Mouse (Mus musculus) granulocyte monocyte progenitor cell, adult 5-6 weeks (primary cell): Measurements from ENCODE around the gene 2310033P09Rik. TPM values are rescaled to one million over a fixed set of nuclear protein-coding genes. Genes with fewer than 3 reads are reported as not detected.

Experiments
- ATAC-seq: replicated peaks from 2 replicates; pipeline ENCODE4 v1.8.0; 2016; ENCODE audit warnings: mild to moderate bottlenecking, moderate TSS enrichment, inconsistent platforms; ENCODE audit not compliant: poor library complexity, severe bottlenecking
- total RNA-seq, 2 experiments: library from RNA; stranded (forward) in 1 of 2; stranded (reverse) in 1 of 2; fragments of 200-712, 200-1000 nt in 1 of 2; fragments of >200 nt in 1 of 2; fragmentation: Nextera tagmentation in 1 of 2; gene quantifications; 2 replicates each; pipeline ENCODE4 v1.2.3; 2014 to 2017

The 2310033P09Rik gene
- total RNA-seq, 2 experiments from 2014 or later: 11.4 to 21.2 TPM

DNA sequence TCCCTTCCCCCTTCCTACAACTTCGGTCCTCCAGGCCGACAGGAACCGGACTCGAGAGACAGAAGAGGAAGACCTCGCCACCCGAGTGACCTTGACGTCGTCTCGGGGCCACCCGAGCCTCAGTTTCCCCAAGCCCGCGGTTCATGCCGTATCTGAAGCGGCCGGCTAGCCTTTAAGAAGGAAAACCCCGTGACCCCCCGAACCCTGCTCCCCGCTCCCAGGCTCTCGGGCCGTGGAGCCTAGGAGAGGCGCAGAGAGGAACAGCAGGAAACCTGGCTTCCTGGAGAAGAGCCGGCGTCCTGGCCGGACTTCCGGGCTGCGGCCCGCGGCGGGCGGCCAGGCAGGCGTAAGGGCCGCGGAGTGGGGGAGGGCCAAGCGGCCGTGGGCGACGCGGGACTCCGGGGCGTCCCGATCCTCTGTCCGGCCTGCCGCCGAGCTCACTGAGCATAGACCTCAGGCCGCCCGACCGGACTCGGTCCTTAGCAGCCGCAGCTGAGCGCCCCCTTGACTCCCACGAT lies 19.5 kb downstream of the 2310033P09Rik start:
- peak; percentile 21 for ATAC-seq

DNA sequence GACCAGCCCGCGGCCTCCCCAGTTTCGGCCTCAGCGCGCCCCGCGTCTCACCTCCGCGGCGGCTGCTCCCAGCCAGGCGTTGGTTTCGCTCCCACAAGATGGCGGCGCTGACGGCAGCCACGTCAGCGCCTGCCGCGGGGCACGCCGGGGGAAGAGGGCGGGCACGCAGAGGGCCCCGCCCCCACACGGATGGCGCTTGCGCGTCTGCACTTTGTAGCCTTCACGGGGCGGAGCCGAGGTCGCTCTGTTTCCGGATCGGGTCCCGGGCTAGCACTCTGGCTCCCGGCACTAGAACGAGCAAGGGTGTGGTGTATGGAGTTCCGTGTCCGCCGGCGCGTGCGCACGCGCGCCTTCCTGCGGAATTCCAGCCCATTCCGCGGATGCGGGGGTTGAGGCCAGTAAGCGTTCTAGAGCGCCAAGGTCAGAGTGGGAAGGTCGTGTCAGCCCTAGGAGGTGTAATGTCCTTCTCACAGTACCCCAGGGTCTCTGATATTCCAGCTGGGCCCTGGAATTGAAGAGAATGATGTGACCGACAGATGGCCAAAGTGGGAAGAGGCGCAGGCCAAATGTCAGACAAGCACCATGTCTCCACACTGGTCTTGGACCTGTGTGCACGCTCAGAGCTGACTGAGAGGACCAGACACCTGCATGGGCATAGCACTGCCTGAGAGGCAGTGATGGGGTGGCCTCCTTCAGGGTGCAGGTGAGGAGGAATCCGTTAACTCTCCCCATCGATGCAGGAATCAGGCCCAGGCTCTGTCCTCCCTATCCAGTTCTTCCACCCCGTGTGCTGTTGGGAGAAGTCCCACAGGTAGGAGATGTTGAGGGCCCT lies 20.2 kb downstream of the 2310033P09Rik start, which contains the start of gene Arf1:
Gene Arf1 (minus strand): TSS at position 149 of the 832 bp plus-strand sequence.
- peak; percentile 80 for ATAC-seq

DNA sequence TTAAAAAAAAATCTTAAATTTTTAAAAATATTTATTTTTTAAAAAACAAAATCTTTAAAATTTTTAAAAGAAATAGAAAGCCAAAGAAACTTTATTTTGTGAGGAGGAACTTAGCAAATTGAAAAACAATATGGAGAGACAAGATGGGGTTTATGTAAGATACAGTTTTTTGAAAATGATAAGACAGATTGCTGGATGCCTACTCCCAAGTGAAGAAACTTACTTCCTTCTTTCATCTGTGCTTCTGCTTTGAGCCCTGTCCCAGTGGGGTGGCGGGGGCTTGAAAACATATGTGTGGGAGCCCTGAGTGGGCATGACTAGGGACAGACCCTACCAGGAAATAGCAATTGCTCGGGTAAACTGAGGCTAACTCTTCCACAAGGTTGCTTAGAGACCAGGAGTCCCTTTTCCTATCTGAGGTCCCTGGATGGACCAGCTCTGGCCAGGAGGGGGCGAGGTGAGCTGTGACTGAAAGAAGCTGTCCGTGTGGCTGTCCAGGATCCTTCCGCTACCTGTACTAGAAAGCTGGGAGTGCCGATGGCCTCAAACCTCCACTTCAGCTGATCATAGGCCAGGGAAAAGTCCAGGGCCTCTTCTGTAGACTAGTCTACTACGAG lies 22.1 kb downstream of the 2310033P09Rik start:
- ATAC-seq: peak; percentile 9; the same call in 1 of the 2 replicates

DNA sequence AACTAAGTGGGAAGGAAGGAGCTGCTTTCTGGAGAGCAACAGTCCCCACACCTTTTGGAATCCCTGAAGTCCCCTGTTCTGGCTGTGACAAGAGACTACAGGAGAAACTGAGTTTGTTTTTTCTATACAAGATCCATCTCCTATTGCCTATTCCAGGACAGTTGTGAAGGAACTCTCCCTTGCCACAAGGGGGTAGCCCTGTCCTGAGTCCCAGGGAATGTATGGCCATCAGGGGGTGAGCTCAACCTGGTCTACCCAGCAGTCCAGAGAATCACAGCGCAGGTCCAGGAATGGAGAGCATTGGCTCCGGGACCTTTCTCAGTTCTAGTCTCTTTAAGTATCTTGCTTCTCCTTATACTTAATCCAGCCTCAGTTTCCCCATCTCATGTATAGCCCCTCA lies 24.7 kb downstream of the 2310033P09Rik start:
- ATAC-seq: no peak

DNA sequence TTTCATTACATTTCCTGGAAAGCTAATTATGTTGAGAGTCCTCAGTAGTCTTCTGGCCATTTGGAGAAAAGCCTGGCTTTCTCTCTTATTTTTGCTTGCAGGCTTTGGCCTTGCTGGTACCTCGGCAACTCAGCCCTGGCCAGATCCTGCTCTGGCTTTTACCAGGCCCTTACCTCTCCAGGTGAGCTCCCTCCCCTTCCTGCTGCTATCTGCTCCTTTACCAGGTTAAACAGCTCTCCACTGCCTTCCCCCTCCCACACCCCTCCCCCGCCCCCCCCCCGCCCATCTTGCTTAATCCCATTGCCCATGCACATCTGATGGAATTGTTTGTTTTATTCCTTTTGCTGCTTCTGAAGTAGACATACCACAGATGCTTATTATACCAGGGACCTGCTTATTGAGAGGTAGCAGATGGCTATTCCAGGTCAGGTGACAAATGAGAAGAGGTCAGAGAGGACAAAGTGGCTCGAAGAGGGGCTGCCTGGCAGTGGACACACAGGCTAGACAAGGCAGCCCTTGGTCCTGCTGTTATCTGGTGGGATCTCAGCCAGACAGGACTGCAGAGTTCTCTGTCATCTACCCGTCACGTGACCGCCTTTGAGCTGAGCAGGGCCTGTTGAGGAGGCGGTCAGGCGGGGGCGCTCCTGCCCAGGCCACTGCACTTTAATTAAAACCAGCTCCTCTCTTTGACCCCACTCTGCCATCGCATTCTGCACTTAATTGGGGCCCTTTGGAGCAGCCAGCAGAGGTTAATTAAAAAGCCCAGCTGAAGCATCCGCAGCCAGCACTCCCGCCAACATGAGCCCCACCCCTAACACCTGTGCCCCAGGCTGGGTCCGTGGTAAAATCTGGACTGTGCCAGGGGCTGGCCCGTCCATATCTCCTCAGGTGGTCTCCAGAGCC lies 30.7 kb downstream of the 2310033P09Rik start:
- ATAC-seq: peak; percentile 80

DNA sequence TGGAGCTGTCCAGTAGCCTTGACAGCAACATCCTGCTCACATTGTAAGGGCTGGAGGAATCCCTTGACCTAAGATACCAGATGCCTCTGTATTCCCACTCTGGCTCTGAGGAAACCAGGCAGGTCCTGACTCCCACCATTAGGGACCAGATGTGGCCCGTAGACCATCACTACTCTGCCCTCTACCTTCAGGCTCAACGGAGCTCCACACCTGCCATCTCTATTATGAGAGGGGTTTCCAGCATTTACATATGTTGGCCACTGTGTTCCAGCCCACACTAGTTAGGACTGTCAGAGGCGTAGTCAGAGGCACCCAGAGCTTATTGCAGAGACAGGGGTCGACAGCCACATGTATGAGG lies 31.3 kb downstream of the 2310033P09Rik start:
- no peak for ATAC-seq

DNA sequence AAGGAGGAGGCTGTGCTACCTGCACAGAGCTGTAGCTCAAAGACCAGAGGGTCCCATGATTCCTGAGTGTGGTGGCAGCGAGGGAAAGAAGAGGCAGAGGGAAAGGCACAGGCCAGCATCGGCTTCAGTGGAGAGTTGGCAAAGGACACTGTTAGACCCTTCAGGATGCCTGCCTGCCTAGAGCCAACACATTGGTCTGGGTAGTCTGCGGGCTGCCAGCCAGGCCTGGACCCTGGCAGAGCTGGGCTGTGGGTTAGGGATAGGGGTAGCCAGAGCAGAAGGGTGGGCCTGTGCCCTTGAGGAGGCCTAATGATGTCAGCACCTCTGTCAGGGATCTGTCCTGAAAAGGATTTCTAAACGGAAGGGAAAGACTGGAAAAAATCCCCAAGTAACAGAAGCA lies 31.7 kb downstream of the 2310033P09Rik start:
- ATAC-seq: no peak

DNA sequence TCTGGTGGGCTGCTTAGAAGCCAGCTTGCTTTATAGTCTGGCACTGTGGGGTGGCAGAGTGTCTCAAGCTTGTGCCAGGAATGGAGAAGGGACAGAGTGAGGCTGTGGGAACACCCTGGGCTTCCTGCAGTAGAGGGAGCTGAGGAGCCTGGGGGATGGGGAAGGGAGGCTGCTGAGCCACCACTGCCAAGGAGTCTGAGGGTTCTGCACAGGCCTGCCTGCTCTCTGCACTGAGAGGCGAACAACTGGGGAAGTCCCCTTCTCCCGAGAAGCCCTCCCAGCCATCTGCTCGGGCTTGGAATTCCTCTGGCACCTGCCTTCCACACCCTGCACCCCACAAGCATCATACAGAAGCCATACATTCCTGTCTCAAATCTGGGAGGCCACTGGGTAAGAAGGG lies 33.7 kb downstream of the 2310033P09Rik start:
- no peak for ATAC-seq

DNA sequence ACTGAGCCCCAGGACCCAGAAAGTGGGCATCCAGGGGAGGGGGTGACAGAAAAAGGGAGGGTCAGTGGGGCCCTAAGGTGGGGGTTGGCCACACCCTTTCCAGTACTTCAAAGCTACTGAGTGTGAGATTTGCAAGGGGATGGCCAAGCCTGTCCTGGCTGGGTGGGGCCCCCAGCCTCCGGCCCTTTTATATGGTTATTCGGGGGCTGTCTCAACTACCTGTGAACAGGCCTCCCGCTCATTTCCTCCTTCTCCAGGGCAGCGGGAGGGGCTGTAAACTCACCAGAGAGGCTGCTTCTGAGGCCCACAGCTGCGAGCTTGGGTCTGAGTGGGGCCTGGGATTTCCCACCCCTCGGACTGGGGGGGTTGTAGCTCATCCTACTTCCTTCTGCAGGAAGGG lies 35.7 kb downstream of the 2310033P09Rik start:
- no peak for ATAC-seq

DNA sequence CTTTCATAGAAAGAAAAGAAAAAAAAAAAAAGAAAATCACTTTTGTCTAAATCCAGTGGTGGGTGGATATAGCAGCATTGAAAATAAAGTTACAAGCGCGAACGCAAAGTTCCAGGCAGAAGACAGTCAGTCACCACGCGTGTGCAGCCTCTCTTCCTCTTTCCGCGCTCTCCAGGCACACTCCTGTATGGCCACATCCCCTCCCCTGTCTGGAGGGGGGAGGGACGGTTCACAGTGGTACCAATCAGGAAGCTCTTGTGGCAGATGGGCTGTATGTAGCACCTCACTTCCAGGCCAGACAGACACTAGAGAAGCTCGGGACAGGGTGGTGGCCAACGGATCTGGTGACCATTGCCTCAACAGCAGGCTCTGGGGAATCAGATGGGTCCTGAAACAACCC lies 40.0 kb downstream of the 2310033P09Rik start:
- peak; percentile 98 for ATAC-seq

DNA sequence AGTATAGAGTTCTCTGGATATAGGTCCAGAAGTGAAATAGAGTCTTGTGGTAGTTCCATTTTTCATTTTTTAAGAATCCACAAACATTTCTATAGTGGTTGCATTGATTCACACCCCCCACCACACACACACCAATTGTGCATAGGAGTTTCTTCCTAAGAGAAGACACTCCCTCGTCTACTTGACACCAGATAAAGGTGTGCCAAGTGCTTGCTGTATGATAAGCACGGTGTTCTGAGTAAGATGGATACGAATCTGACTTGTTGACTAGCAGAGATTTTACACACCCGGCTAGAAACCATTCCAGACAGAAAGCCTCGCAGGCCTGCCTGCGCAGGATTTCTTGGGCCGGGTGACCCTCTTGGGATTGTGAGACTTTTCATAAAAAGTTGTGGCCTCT lies 51.5 kb downstream of the 2310033P09Rik start:
- ATAC-seq: no peak

Other genes starting within 250 kb of the 2310033P09Rik start
- gene Trim11, start 230.2 kb upstream of the 2310033P09Rik start, total RNA-seq (2014; fragmentation: Nextera tagmentation): 29.0 and 32.3 TPM in 2 replicates
- 29.1 and 30.5 TPM in 2 replicates for gene Trim11, start 230.2 kb upstream of the 2310033P09Rik start, total RNA-seq (2017)
- gene Obscn, start 71.9 kb upstream of the 2310033P09Rik start, total RNA-seq (2014; fragmentation: Nextera tagmentation): not detected in 2 replicates
- not detected in 2 replicates for gene Obscn, start 71.9 kb upstream of the 2310033P09Rik start, total RNA-seq (2017)
- gene Iba57, start 44.6 kb upstream of the 2310033P09Rik start, total RNA-seq (2014; fragmentation: Nextera tagmentation): 0.84 and 2.8 TPM in 2 replicates
- 3.9 and 6.0 TPM in 2 replicates for gene Iba57, start 44.6 kb upstream of the 2310033P09Rik start, total RNA-seq (2017)
- gene Gjc2, start 25.1 kb upstream of the 2310033P09Rik start, total RNA-seq (2014; fragmentation: Nextera tagmentation): not detected in 2 replicates
- gene Gjc2, start 25.1 kb upstream of the 2310033P09Rik start, total RNA-seq (2017): not detected in 2 replicates
- 41.9 and 58.1 TPM in 2 replicates for gene Guk1, start 16.1 kb upstream of the 2310033P09Rik start, total RNA-seq (2014; fragmentation: Nextera tagmentation)
- 33.2 and 35.9 TPM in 2 replicates for gene Guk1, start 16.1 kb upstream of the 2310033P09Rik start, total RNA-seq (2017)
- 22.7 and 45.8 TPM in 2 replicates for gene Mrpl55, start 5.8 kb upstream of the 2310033P09Rik start, total RNA-seq (2014; fragmentation: Nextera tagmentation)
- gene Mrpl55, start 5.8 kb upstream of the 2310033P09Rik start, total RNA-seq (2017): 59.9 and 82.1 TPM in 2 replicates
- 287 and 315 TPM in 2 replicates for gene Arf1, start 19.9 kb downstream of the 2310033P09Rik start, total RNA-seq (2014; fragmentation: Nextera tagmentation)
- 336 and 384 TPM in 2 replicates for gene Arf1, start 19.9 kb downstream of the 2310033P09Rik start, total RNA-seq (2017)
- not detected in 2 replicates for gene Wnt3a, start 82.4 kb downstream of the 2310033P09Rik start, total RNA-seq (2014; fragmentation: Nextera tagmentation)
- not detected in 2 replicates for gene Wnt3a, start 82.4 kb downstream of the 2310033P09Rik start, total RNA-seq (2017)
- not detected in 2 replicates for gene Wnt9a, start 98.6 kb downstream of the 2310033P09Rik start, total RNA-seq (2014; fragmentation: Nextera tagmentation)
- gene Wnt9a, start 98.6 kb downstream of the 2310033P09Rik start, total RNA-seq (2017): not detected in 2 replicates
- gene Prss38, start 167.3 kb downstream of the 2310033P09Rik start, total RNA-seq (2014; fragmentation: Nextera tagmentation): not detected in 2 replicates
- not detected in 2 replicates for gene Prss38, start 167.3 kb downstream of the 2310033P09Rik start, total RNA-seq (2017)
- 4.3 and 6.0 TPM in 2 replicates for gene Jmjd4, start 241.7 kb downstream of the 2310033P09Rik start, total RNA-seq (2014; fragmentation: Nextera tagmentation)
- 4.3 and 5.6 TPM in 2 replicates for gene Jmjd4, start 241.7 kb downstream of the 2310033P09Rik start, total RNA-seq (2017)
- 5.9 and 6.0 TPM in 2 replicates for gene Snap47, start 242.9 kb downstream of the 2310033P09Rik start, total RNA-seq (2014; fragmentation: Nextera tagmentation)
- 4.8 and 7.1 TPM in 2 replicates for gene Snap47, start 242.9 kb downstream of the 2310033P09Rik start, total RNA-seq (2017)